Mouse (Mus musculus): ENCODE measurements around the gene Ascc2. TPM values are rescaled to one million over a fixed set of nuclear protein-coding genes. Genes with fewer than 3 reads are reported as not detected.

Ascc2 gene
- polyA plus RNA-seq, 2 experiments from 2014 or later = 23.1 to 35.3 TPM

DNA sequence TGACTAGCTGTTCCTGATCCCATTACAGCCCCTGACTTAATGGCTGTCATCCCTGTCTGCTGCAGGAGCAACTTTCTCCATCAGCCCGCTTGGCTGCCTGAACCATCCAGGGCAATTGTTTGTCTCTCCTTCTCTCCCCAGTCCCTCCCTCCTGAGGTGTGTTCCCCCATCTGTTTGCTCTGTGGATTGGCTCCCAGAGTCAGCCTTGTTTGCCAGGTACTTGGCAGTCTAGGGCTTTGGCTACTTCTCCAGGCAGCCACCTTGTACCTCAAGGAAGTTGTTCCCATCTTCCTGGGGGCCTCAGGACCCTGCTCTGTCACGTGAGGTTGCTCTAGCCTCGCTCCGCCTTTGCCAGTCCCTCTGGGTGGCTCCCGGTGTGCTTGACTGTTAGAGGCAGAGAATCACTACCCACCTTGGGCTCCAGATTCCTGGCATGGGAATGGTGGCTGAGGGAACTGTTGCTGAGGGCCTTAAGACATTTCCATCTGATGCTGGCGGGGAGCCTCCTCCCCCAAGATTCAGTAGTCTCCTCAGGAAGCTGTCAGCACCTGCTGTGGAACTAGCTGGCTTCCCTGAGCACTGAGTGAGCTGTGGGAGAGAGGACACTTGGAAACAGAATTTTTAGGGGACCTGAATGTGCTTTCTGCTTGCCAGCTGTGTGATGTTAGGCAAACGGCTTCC is 83.5 kb downstream of the Ascc2 start:
- no peak for ATAC-seq

DNA sequence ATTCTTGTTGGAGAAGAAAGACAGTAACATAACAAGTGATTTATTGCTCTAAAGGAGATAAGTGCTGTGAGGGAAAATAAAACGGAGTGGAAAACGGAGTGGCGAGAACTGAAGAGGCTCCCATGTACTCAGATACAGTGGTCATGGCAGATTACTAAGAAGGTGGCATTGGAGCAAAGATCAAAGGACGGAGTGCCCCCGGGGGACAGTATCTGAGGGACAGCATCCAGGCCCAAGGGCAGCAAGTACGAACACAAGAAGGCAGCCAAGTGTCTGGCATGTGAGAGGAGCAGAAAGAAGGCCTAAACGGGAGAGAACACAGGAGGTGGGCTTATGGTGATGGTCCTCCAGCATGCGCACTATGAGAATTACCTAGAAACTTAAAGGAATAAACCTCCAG is 84.2 kb downstream of the Ascc2 start:
- no peak for ATAC-seq

DNA sequence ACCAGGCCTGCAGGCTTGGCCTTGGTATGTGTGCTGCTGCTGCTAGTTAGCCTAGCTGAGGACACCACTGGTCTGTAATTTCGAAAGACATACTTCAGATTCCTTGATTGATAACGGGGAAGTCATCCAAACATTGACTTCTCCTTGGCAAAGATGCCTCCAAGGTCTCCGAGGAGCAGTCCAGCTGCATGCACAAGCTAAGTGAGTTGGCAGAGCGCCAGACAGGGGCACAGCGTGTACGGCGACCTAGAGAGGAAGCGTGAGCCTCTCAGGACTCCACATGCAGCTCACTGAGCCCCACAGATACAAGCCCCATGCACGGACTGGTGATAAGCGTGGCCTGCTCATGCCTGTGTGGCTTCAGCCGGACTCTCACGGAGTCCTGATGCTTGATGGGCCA is 92.1 kb downstream of the Ascc2 start:
- ATAC-seq = no peak

DNA sequence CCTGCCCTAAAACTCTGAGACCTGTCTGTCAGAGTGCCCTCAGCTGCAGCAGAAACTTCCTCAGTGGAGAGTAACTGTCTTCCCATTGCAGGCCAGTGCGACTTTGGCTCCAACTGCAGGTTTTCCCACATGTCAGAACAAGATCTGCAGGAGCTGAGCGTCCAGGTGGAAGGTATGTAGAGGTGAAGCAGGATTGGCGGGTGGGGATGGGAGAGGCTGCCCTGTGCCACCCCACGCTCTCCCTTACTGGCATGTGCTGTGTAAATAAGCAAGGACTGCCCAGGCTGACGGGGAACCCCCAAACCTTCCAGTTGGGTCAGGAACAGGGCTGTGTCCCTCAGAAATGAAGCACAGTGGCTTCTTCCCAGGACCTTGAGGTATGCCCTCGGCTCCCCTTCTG is 92.5 kb downstream of the Ascc2 start:
- no peak for ATAC-seq

DNA sequence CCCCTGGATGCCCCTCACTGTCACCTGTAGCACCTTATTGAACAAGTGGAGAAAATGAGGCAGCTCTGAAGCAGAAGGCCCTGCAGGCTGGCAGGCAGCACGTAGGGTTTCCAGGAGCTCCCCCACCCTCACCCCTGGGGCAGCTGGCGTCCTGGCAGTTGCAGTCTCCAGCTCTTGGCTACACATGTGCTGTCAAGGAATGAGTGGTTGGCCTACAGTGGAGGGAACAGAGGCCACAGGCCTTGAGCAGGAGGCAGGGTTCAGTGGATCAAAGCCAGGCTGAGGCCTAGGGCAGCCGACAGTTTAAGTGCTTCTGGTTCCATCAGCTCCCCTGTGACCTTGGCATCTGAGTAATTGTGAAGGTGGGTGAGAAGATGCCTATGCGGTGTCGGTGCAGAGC is 93.4 kb downstream of the Ascc2 start:
- no peak for ATAC-seq

DNA sequence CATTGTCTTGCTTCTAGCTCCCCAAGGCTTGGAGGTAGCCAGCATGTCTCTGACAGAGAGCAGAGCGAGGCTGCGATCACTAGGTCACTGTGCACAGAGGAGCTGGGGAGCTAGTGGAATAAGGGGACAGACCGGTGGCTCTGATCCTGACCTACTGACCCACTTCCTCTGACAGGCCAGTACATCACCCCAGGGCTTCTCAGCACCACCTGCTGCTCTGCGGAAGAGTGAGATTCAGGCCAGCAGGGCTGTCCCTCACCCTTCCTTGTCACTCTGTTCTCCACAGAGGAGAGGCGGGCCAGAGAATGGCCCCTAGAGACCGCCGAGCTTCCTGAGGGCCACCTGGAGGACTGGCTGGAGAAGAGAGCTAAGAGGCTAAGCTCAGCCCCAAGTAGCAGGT is 94.2 kb downstream of the Ascc2 start:
- no peak for ATAC-seq

DNA sequence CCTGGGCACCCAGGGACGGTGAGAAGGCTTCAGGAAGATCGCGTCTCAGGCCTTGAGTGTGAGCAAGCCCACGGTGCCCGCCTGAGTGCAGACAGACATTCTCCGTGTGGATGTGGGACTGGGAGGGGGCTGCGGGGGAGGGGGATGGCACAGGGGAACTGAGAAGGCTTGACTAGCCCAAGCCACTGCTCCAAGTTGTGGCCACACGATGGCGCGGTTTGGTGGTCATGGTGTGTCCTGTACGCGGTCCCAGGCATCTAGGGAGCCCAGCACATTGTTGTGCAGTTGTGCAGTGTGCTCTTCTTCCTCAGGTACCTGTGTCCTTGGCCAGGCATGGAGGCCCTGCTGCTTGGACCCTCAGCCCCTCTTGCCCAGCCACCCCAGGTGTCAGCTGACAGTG is 96.6 kb downstream of the Ascc2 start:
- no peak for ATAC-seq

Other genes with a start within 250 kb of the Ascc2 start
- gene Hormad2, start 196.6 kb upstream of the Ascc2 start, polyA plus RNA-seq (2017; shearing (Covaris generic)) = 1 to 10 TPM in 1 of 2 experiments, under 1 TPM in 1; 0.46 to 1.0 TPM
- 10 to 100 TPM; 35.1 to 37.3 TPM for gene Mtmr3, start 42.9 kb upstream of the Ascc2 start, polyA plus RNA-seq (2017; shearing (Covaris generic))
- not detected for gene Gm11032, start 17.7 kb upstream of the Ascc2 start, polyA plus RNA-seq (2017; shearing (Covaris generic))
- 100 to 1,000 TPM; 481 to 512 TPM for gene Uqcr10, start 66.6 kb downstream of the Ascc2 start, polyA plus RNA-seq (2017; shearing (Covaris generic))
- gene Zmat5, start 66.9 kb downstream of the Ascc2 start, polyA plus RNA-seq (2017; shearing (Covaris generic)) = 100 to 1,000 TPM; 127 to 144 TPM
- under 1 TPM; 0.15 to 0.31 TPM for gene Cabp7, start 109.0 kb downstream of the Ascc2 start, polyA plus RNA-seq (2017; shearing (Covaris generic))
- gene Nf2, start 211.8 kb downstream of the Ascc2 start, polyA plus RNA-seq (2017; shearing (Covaris generic)) = 10 to 100 TPM; 14.1 to 19.1 TPM
- gene Nipsnap1, start 236.2 kb downstream of the Ascc2 start, polyA plus RNA-seq (2017; shearing (Covaris generic)) = 10 to 100 TPM; 41.5 to 43.3 TPM

Measured in activated CD4-positive, CD25-positive, alpha-beta regulatory T cell, adult 4 months (primary cell).